Mouse (Mus musculus) adrenal gland, adult 2 months (tissue): ENCODE results near the gene Ddah1. TPM values are rescaled to one million over a fixed set of nuclear protein-coding genes. Genes with fewer than 3 reads are reported as not detected.
"Not testable (repeated sequence)": the region's sequence is repeated elsewhere in the genome, so short reads cannot be mapped to it uniquely, and the experiment has no call there.

Experiments
- DNase-seq: peaks from one replicate; pipeline ENCODE4 v3.0.0; 2021
- polyA plus RNA-seq: library from polyadenylated mRNA; depleted of rRNA; stranded (reverse); fragments of >200 nt; gene quantifications from 2 replicates; pipeline ENCODE4 v1.2.3, GENCODE M21; 2012
- total RNA-seq, 2 experiments: library from RNA; stranded (reverse); gene quantifications; 2 replicates each; pipeline ENCODE4 v1.2.3; 2021

Ddah1 gene
- total and polyA plus RNA-seq, 3 experiments = 1.5 to 3.6 (median 1.8) TPM

DNA sequence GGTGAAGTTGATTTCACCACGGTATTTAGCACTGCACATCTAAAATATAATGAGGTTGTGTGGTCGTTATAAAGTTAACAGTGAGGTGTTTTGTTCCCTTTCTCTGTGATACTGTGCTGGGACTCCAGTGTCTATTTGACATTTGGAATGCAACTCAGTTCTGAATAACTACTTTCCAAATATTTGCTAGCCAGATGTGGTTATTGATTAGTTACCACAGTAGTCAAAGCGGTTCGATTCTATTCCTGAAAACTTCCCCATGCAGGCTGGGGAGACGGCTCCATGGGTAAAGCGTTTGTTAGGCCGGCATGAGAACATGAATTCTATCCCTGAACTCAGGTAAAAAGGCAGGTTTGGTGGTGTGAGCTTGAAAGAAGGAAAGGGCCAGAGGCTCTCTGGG is 154.0 kb downstream of the Ddah1 start:
- DNase-seq = no peak

DNA sequence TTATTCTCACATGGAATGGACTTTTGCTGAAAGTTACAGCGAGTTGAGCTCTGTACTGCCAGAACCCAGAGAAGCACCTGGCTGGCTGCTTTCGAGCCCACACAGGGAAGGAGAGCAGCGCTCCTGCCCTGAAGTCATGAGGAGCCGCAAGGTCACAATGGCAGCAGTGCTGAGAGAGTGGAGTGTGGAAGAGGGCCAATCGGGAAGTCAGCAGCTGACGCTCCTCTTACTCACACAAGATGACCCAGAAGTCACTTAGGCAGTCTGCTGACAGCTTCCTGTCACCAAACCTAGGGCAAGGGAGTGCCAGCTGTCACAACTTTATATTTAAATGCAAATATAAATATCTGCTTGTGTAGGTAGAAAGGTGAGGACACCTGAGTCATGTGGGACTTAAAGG is 154.8 kb downstream of the Ddah1 start:
- DNase-seq = peak; percentile 56

DNA sequence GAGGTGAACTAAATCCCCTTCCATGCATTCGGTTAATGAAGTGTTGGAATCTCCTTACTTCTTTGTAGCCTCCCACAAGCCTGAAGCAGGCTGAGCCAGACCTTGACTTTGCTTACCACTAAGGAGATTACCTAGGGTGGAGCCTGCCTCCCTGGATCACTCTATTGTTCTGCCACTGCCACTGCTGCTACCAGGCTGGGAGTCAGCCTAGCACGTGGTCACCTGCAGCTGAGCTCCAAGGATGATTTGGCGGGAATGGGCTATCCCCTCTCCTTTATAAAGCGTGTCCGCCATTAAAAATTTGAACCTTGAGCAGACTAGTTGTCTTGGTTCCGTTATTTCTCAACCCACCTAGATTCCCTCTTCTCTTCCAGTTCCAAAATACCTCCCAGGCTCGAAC is 155.5 kb downstream of the Ddah1 start:
- DNase-seq = not testable (repeated sequence)

DNA sequence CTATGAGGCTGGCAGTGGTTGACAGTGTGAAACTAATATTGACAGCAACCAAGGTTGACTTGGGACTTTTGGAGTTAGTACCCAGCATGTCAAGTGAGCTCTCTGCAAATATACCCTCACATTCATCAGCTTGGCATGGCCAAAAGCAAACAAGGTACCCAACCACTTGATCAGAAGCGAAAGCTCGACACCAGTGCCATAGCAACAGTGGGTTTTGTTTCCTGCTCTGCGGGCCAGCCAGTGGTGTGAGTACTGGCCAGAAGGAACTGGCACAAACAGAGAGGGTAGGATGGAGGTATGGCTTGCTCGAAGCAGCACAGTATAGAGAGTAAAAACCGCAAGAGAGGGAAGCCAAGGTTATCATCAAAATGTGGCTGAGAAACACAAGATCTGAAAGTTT is 157.9 kb downstream of the Ddah1 start:
- no peak for DNase-seq

DNA sequence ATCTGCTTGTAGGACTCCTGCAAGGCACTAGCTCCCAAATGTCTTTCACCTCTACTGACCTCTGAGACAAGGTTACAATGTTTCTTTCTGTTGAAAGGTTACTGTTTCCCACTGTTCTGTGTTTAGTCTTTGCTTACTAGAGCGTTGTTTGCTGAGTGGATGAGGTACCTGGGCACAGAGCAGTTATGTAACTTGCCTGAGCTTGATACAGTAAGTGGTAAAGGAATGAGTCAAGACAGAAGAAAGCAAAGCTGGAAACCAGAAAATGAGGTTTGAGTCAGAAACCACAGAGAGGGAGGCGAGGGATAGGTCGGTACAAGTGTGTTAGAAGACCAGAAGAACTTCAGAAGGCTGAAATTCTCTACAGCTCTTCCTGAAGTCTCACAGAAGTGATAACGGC is 158.4 kb downstream of the Ddah1 start:
- DNase-seq = no peak

DNA sequence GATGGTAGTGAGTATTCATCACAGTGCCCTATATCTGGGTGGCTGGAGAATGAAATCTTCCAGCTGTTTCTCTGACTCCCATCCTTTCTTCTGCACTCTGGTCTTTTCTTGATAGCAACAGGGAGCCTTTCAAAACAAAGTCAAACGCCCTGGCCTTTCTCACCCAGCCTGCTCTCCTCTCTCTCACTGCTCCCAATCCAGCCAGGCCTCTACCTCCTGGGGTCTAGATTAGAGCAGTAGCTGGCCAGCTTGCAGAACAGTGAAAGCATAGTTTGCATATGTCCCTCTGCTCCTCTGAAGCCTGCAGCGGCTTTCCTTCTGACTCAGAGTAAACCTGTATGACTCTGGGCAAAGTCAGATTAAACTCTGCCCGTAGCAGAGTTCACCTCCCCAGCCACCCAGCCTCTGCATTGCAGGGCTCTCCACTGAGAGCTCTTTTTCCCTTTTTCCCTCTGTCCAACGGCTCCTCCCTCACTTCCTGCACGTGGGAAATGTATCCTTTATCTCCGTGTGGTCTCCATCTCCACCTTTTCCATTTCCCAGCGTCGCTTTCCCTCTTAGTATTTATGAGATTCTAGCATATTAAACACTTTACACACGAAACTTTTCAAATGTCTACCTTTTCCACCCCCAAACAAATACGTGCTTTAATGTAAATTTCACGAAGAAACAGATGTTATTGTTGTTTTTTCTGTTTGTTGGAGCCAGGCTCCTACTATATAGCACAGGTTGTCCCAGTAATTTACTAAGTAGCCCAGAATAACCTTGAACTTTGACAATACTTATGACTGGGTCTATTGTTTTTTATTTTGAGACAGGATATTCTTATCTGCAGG is 163.8 kb downstream of the Ddah1 start, which contains the start of gene Bcl10:
Gene Bcl10, plus strand, starts transcription at position 786 of the 836 bp plus-strand sequence.
- DNase-seq = no peak

DNA sequence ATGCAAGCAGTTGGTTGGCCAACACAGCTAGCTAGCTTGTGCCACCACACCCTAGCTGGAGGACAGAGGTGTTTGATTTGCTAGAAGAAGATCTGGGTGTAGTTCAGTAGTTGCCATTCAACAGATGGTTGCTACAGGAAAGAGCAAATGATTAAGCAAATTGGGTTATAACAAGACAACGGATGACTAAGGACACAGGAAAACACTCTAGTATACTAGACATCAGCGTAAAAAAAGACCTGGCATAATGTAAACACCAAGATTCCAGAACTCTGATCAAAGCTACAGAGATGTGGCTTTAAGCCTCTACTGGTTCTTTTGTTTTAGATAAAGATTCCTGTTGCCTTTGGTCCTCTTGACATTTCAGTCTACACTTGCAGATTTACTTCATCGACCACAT is 164.5 kb downstream of the Ddah1 start:
- DNase-seq = no peak

DNA sequence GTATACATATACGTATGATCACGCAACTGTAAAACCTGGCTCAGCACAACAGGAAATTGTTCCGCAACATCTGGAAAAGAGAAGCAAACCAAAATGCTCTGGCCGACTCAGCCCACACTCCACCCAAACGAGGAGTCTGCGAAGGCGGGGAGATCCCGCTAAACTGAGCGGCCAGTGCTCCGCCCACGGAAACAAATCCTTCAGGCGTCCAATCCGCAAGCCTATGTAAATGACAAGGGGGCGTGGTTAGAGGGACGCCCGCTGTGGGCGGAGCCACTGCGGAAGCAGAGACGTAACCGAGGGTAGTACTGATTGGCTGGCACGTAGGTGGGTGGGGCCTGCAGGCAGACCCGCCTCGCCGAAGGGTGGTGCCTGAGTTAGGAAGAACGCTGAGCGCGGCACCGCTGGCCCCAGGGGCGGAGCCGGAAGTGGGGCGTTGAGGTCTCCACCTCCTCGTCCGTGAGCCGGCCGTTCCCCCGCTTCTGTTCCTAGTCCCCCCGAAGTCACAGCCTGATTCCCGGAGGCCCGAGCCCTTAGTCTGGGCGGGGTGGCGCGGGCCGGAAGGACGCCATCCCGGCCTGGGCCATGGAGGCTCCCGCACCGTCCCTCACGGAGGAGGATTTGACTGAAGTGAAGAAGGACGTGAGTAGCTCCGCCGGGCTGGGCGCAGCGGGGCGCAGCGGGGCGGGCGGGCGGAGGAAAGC is 165.6 kb downstream of the Ddah1 start:
- peak; percentile 100 for DNase-seq

DNA sequence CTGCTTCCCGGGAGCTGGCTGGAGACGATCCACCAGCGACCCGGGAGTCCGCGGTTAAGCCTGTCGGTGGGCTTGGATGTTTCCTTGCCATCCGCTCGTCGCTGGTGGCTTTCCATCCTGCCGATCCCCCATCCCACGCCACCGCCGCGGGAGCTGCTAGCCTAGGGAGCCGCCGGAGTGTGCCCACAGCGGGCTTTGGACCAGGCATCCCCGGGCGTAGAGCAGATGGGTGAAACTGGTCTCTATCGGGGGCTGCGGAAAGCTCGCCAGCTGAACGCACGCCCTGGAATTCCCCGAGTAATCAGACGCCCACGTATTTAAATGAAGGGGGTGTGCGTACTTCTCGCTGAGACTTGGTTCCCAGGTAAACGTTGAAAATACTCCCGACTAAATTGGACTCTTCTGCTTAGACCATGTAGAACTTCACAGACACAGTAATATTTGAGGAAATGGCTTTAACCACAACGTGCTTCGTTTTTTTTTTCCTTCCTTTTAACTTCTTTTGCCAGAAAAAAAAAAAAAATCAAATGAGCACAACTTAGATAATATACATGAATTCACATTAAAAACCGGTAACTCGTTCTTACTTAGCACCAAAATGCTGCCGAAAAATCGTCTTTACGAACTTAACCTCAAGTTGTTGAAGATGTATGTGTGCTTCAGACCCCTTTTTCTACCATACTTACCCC is 166.3 kb downstream of the Ddah1 start:
- peak; percentile 66 for DNase-seq

DNA sequence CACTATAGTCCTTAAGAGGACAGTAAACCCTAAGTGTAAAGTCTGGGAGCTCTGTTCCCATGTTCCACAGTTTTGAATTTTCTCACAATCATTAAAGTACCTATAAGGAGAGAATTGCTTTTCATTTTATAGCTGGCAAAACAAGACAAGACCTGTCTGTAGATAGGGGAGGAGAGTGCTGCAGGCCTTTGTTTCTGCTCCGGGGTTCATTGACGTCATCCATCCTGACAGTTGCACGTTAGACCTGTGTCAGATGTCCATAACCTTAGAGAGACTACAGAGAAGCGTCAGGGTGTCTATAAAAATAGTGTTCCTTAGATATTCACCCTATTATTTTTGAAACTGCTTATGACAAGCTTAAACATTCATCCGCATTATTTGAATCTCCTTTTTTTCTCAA is 167.0 kb downstream of the Ddah1 start:
- DNase-seq = no peak

DNA sequence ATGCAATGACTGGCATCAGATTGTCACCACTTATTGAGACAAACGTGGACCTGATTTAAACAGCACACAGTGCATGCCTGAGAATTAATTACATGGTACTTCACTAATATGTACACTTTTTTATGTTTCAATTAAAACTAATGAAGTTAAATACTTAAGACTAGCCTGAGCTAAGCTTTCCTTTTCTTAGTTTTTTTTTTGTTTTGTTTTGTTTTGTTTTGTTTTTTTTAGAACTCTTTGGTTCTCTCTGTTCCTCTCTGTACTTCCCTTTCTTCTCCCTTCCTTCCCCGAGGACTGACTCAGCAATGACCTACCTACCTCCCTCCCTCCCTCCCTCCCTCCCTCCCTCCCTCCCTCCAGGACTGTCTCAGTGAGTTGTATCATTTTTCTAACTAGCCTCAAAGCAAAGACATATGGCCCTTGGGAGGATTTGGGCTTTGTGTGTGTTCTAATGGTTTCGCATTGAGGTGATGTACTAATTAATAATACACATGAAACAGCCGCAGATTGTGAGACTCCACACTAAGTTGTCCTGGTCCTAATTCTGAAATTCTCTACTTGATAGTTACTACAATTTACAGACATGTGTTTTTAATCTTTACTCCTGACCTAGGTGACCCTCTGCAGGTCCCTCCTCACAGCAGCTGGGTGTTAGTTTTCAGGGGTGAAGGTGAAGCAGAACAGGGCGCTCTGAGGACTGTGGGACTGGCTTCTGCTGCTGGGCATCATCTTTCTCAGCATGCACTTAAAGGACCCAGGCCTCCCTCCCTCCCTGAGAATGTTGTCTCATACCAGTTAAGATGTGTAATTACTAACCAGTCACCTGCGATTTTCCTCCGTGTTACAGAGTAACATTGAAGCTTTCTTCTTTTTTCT is 171.3 kb downstream of the Ddah1 start:
- no peak for DNase-seq

DNA sequence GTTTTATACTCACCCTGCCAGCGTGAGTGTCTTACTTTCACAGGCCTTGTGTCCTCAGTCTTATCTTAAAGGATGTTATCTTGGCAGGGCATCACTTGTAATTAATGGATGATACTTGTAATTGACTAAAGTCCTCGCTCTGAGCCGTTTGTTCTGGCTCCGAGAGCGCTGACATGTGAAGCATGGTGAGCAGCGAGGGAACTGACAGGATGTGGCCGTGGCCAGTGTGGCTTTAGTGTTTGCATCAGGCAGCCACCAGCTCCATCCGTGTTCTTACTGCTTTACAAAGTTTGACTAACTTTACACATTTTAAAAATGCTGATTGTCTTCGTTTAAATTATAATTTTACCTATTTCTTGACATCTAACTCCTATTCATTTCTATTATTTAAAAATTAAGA is 175.4 kb downstream of the Ddah1 start:
- no peak for DNase-seq

DNA sequence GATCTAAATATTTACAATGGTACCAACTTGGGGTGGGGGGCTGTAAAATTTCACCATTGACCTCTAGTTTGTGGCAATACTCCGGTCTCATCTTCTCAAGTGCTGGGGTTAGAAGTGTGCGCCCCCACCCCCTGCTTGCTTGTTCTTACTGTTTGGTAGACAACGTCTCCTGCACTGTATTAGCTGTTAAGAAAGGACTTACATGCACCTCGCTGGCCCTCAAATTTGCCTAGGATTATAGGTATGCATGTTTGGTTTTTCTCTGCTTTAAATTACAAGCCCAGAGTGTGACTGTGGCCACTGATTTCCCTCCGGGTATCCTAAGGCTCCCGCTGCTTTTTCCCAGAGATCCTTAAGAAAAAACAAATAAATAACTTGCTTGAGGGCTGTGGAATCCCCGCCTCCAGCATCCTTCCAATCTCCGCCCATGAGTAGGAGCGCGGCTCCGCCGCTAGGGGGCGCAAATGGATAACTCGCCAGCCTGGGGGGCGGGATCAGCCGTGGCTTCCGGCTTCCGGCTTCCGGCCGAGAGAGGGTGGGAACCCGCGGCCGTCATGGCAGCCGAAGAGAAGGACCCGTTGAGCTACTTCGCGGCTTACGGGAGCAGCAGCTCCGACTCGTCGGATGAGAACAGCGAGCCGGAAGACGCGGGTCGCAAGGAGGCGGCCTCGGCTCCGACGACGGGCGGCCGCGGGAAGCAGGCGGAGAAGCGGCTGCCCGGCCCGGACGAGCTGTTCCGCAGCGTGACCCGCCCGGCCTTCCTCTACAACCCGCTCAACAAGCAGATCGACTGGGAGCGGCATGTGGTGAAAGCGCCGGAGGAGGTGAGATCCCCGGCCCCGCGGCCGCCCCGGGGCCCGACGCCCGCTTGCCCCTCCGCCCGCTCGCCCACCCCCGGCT is 179.3 kb downstream of the Ddah1 start, which contains the start of gene 2410004B18Rik:
Gene 2410004B18Rik, plus strand, starts transcription at position 510 of the 900 bp plus-strand sequence.
- peak; percentile 93 for DNase-seq

DNA sequence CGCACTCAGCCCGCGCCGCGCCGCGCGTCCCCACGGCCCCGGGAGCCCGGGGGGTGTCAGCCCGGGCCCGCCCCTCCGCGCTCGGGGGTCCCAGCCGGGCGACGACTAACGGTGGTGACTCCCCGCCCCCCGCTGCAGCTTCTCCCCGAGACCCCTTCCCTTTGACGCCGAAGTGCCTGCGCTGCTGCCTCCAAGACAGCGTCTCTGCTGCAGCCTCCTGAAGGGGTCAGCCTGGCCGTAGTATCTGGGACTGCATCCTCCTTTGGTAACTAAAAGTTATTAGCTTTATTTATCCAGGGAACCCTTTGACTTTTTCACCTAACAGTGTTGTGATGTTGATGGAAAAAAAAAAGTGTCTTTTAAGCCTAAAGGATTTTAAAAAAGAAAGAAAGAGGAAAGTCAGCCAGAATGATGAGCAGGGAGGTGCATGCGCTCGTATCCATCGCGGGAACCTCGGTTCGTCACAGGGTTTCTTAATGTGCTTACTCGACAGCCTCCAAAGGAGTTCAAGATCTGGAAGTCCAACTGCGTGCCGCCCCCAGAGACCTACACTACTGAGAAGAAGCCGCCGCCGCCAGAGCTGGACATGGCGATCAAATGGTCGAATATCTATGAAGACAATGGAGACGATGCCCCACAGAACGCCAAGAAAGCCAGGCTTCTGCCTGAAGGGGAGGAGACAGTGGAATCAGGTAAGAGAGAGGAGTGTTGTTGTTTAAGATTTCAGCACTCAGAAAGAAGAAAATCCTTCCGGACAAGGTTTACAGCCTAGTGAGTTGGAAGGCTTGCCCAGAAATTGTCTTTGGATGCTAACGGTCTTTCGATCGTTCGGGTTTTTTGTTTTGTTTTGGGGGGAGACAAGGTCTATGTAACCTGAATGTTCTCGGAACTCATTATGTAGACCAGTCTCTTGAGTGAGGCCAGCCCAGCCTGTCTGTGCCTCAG is 180.2 kb downstream of the Ddah1 start:
- no peak for DNase-seq

DNA sequence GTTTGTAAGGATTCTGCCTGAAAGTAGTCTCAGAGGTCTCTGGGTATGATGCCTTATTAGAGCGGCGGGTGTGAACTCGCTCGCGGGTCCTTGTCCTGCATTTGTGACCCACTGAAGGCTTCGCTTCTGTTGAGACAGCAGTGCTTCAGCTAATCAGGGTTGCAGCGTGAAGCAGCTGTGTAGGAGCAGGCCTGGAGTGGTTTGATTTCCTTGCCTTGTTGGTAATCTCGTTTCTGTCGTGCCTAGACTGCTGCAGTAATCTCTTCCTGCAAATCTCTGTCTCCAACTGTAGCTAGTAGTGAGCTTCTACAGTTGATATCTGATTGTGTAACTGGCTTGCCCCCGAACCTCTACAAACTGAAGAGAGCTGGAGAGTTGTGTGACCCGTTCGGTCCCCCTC is 180.9 kb downstream of the Ddah1 start:
- DNase-seq = no peak

DNA sequence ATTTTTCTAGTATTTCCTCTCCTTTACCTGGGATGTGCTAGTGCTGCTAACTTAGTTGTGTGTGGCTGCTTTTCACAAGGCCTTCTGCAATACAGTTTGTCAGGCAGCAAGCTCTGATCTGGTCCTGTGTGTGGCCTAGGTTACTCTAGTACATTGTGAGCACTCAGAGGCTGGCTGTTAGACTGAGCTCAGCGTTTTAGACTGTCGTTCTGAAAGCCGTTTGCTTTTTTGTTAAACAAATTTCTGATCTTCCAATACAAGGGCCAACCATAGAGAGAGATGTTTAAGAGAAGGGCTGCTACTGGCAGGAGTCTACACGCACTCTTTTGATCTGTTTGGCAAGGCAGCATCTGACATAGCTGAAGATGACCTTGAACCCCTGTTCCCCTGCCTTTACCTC is 181.5 kb downstream of the Ddah1 start:
- DNase-seq = no peak

DNA sequence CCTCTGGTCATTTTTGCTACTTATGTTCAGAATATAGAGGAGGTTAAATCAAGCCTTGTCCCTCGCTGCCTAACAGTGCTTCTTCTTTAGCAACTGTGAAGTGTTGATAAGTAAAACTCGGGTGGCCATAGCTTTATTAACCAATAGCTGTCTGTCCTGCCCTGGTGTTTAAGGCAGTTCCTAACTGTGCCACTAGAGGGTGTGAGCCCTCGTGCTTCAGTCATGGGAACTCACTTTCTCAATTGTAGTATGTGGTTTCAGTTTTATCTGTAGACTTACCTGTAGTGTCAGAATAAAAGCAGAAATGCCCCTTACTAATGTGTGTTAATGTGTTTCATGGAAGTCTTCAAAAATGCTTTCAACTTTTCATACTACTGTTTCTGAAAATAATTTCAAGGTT is 183.5 kb downstream of the Ddah1 start:
- DNase-seq = peak; percentile 67
